Mouse (Mus musculus) liver, adult 2 months (tissue): ENCODE measurements around the gene 9130409I23Rik.

ENCODE experiments used
- CTCF ChIP-seq: fragments of 200-500 bp; IDR thresholded peaks from 2 replicates; pipeline ENCODE4 v1.5.1; 2011; ENCODE audit warnings: low read depth, low read length, control low read depth
- POLR2A ChIP-seq: fragments of 200-500 bp; IDR thresholded peaks from 2 replicates; pipeline ENCODE4 v1.6.1; 2011; ENCODE audit warnings: low read length, control low read depth; ENCODE audit not compliant: insufficient read depth; ENCODE audit errors: extremely low read depth

DNA sequence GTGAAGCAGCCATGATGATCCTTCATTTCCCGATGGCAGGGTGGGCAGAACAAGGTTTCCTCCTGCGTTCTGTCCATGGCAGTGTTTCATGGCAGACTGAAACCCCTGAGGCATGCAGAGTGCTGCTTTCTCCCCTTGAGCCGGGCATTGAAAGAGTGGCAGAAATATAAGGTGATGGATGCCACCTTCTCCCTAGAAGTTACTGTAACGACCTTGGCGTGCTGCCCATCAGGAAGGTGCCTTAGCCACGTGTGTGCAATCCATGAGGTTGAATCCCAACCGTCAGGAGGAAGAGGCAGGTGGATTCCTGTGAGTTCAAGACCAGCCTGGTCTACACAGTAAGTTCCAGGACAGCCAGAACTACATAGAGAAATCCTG lies 29.6 kb upstream of the 9130409I23Rik start:
- no peak for TF ChIP-seq POLR2A
- no peak for TF ChIP-seq CTCF
